Mouse (Mus musculus): ENCODE measurements around the gene Ptp4a2. TPM values are rescaled to one million over a fixed set of nuclear protein-coding genes. Genes with fewer than 3 reads are reported as not detected.

Ptp4a2 gene
- polyA plus RNA-seq (2014; fragmentation: Illumina TruSeq; extraction: RNeasy Lipid Tissue Mini Kit (QIAGEN cat#74804); ENCODE audit: low read depth, low replicate concordance): 353 TPM

DNA sequence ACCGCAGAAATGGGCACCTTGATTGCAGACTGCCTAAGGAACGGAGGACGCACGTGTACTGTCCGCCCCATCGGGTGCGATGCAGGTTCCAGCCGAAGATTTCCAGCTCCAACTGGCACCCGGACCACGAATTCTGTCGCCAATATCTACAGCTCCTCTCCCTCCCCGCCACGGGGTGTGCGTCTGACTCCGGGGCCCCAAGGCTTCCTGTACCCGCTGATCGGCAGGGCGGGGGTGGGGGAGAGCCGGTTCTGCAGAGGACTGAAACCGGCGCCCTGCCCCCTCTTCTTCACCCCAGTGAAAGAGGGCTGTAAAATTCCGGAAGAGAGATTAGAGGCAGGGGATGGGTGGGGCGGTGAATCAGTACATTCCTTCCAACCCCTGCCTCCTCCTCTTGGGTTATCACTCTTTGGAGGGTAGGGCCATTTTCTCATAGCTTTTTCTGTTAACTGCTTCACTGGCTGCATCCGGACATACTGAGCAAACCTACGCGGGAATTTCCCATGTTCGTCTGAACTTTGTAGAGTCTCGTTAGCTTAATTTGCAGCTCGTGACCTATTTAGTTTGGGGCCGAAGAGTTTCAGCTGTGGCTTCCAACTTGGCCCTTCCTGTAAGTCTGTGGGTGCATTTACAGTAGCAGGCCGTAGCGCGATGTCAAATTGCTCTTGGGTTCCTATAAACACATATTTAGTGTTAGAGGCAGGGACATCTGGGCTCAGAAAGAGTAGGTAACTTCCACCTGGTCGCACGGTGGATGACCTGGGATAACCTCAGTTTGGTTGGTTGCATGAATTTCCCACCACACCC, at the start of gene Ptp4a2:
TSS of gene Ptp4a2 (plus strand) at position 422 of the 807 bp plus-strand sequence.

Other genes starting within 250 kb of the Ptp4a2 start
- 0.24 TPM for gene Lck, start 237.6 kb upstream of the Ptp4a2 start, polyA plus RNA-seq (2014; fragmentation: Illumina TruSeq; extraction: RNeasy Lipid Tissue Mini Kit (QIAGEN cat#74804); ENCODE audit: low read depth, low replicate concordance)
- 0.48 TPM for gene Fam167b, start 232.7 kb upstream of the Ptp4a2 start, polyA plus RNA-seq (2014; fragmentation: Illumina TruSeq; extraction: RNeasy Lipid Tissue Mini Kit (QIAGEN cat#74804); ENCODE audit: low read depth, low replicate concordance)
- gene Eif3i, start 210.6 kb upstream of the Ptp4a2 start, polyA plus RNA-seq (2014; fragmentation: Illumina TruSeq; extraction: RNeasy Lipid Tissue Mini Kit (QIAGEN cat#74804); ENCODE audit: low read depth, low replicate concordance): 19.5 TPM
- gene Tmem234, start 210.6 kb upstream of the Ptp4a2 start, polyA plus RNA-seq (2014; fragmentation: Illumina TruSeq; extraction: RNeasy Lipid Tissue Mini Kit (QIAGEN cat#74804); ENCODE audit: low read depth, low replicate concordance): 29.8 TPM
- not detected for gene Dcdc2b, start 197.0 kb upstream of the Ptp4a2 start, polyA plus RNA-seq (2014; fragmentation: Illumina TruSeq; extraction: RNeasy Lipid Tissue Mini Kit (QIAGEN cat#74804); ENCODE audit: low read depth, low replicate concordance)
- 5.0 TPM for gene Iqcc, start 192.1 kb upstream of the Ptp4a2 start, polyA plus RNA-seq (2014; fragmentation: Illumina TruSeq; extraction: RNeasy Lipid Tissue Mini Kit (QIAGEN cat#74804); ENCODE audit: low read depth, low replicate concordance)
- gene Ccdc28b, start 187.3 kb upstream of the Ptp4a2 start, polyA plus RNA-seq (2014; fragmentation: Illumina TruSeq; extraction: RNeasy Lipid Tissue Mini Kit (QIAGEN cat#74804); ENCODE audit: low read depth, low replicate concordance): 3.7 TPM
- gene Txlna, start 170.2 kb upstream of the Ptp4a2 start, polyA plus RNA-seq (2014; fragmentation: Illumina TruSeq; extraction: RNeasy Lipid Tissue Mini Kit (QIAGEN cat#74804); ENCODE audit: low read depth, low replicate concordance): 5.4 TPM
- gene Kpna6, start 138.5 kb upstream of the Ptp4a2 start, polyA plus RNA-seq (2014; fragmentation: Illumina TruSeq; extraction: RNeasy Lipid Tissue Mini Kit (QIAGEN cat#74804); ENCODE audit: low read depth, low replicate concordance): 18.3 TPM
- gene Tmem39b, start 114.4 kb upstream of the Ptp4a2 start, polyA plus RNA-seq (2014; fragmentation: Illumina TruSeq; extraction: RNeasy Lipid Tissue Mini Kit (QIAGEN cat#74804); ENCODE audit: low read depth, low replicate concordance): 0.29 TPM
- 35.8 TPM for gene Khdrbs1, start 68.9 kb upstream of the Ptp4a2 start, polyA plus RNA-seq (2014; fragmentation: Illumina TruSeq; extraction: RNeasy Lipid Tissue Mini Kit (QIAGEN cat#74804); ENCODE audit: low read depth, low replicate concordance)
- not detected for gene Spocd1, start 118.0 kb downstream of the Ptp4a2 start, polyA plus RNA-seq (2014; fragmentation: Illumina TruSeq; extraction: RNeasy Lipid Tissue Mini Kit (QIAGEN cat#74804); ENCODE audit: low read depth, low replicate concordance)
- gene Adgrb2, start 173.7 kb downstream of the Ptp4a2 start, polyA plus RNA-seq (2014; fragmentation: Illumina TruSeq; extraction: RNeasy Lipid Tissue Mini Kit (QIAGEN cat#74804); ENCODE audit: low read depth, low replicate concordance): not detected
- gene Col16a1, start 236.6 kb downstream of the Ptp4a2 start, polyA plus RNA-seq (2014; fragmentation: Illumina TruSeq; extraction: RNeasy Lipid Tissue Mini Kit (QIAGEN cat#74804); ENCODE audit: low read depth, low replicate concordance): 0.21 TPM

Measured in liver, adult 10 weeks (tissue).